Mouse (Mus musculus) hindbrain, embryonic 15.5 days (tissue): ENCODE measurements around the gene Acsbg2. TPM values are rescaled to one million over a fixed set of nuclear protein-coding genes. Genes with fewer than 3 reads are reported as not detected.

Experiments used
- ATAC-seq: fragments of 200-750 bp; cut with Nextera tagmentation; 2 replicates; pipeline ENCODE4 v1.8.0; 2017; ENCODE audit warnings: low read depth, moderate number of reproducible peaks, moderate TSS enrichment; ENCODE audit not compliant: low FRiP score
- H3K27ac ChIP-seq: fragments of 300-500 bp; sonication (generic); replicated peaks from 2 replicates; pipeline ENCODE4 v1.5.1; 2015; ENCODE audit warnings: mild to moderate bottlenecking, inconsistent platforms
- H3K27me3 ChIP-seq: fragments of 300-500 bp; sonication (generic); 2 replicates; pipeline ENCODE4 v1.6.1; 2015; ENCODE audit warnings: control low read depth, inconsistent platforms
- H3K36me3 ChIP-seq: fragments of 300-500 bp; sonication (generic); 2 replicates; pipeline ENCODE4 v1.6.1; 2015; ENCODE audit warnings: control low read depth, inconsistent platforms
- H3K4me1 ChIP-seq: fragments of 300-500 bp; sonication (generic); replicated peaks from 2 replicates; pipeline ENCODE4 v1.6.1; 2015; ENCODE audit warnings: control low read depth, inconsistent platforms
- H3K4me2 ChIP-seq: fragments of 300-500 bp; sonication (generic); 2 replicates; pipeline ENCODE4 v1.6.1; 2015; ENCODE audit warnings: moderate library complexity, mild to moderate bottlenecking, inconsistent platforms
- H3K4me3 ChIP-seq: fragments of 300-500 bp; sonication (generic); 2 replicates; pipeline ENCODE4 v1.5.1; 2015; ENCODE audit warnings: mild to moderate bottlenecking, inconsistent platforms
- H3K9ac ChIP-seq: fragments of 300-500 bp; sonication (generic); 2 replicates; pipeline ENCODE4 v1.6.1; 2015; ENCODE audit warnings: inconsistent platforms
- H3K9me3 ChIP-seq: fragments of 300-500 bp; sonication (generic); 2 replicates; pipeline ENCODE4 v1.6.1; 2016; ENCODE audit warnings: control low read depth, inconsistent platforms
- WGBS: fragments of 180-500 bp; shearing (Covaris S2); methylation state at CpG from one replicate; pipeline ENCODE4 v1.1.7; 2015; 5-methylcytosine and 5-hydroxymethylcytosine counted together
- polyA plus RNA-seq: library from polyadenylated mRNA; unstranded; fragments of >200 nt; fragmentation: Nextera tagmentation; extraction: Ambion mirVana; gene quantifications from 2 replicates; pipeline ENCODE4 v1.2.1, GENCODE M21; 2015

Gene Acsbg2
- polyA plus RNA-seq, 1 experiment from 2014 or later, result not detected

- Histone ChIP-seq H3K27ac (no peak overlapping the region), H3K27me3 (no peaks in the 10 kb centered on the region), H3K9me3 (no peaks in the 10 kb centered on the region), H3K4me2 (no peak overlapping the region), H3K36me3 (no peaks in the 10 kb centered on the region), H3K9ac (no peak overlapping the region), H3K4me1 (no peaks in the 10 kb centered on the region), H3K4me3 (no peak overlapping the region)
- WGBS, result 76% methylated on average over 15 of the region's 15 CpGs
- ATAC-seq, result no peak
Measured at GRCm38 (mm10) chr17:56870287-56870953, 3.8 kb downstream of the Acsbg2 start.

GRCm38 (mm10) chr17:56869481-56869977 is 4.7 kb downstream of the Acsbg2 start:
- no peaks in the 10 kb centered on the region for H3K4me1 ChIP-seq
- no peak for ATAC-seq
- no peaks in the 10 kb centered on the region for H3K27me3 ChIP-seq
- no peaks in the 10 kb centered on the region for H3K9me3 ChIP-seq
- 67% methylated on average over 9 of the region's 9 CpGs for WGBS
- no peak overlapping the region for H3K4me3 ChIP-seq
- H3K9ac ChIP-seq, result no peak overlapping the region
- H3K27ac ChIP-seq, result no peak overlapping the region
- H3K36me3 ChIP-seq, result no peaks in the 10 kb centered on the region
- no peak overlapping the region for H3K4me2 ChIP-seq

GRCm38 (mm10) chr17:56866071-56866470 is 8.2 kb downstream of the Acsbg2 start:
- WGBS, result 76% methylated on average over 7 of the region's 7 CpGs
- Histone ChIP-seq H3K27me3 (no peaks in the 10 kb centered on the region), H3K9me3 (no peaks in the 10 kb centered on the region), H3K27ac (no peak overlapping the region), H3K4me1 (no peaks in the 10 kb centered on the region), H3K9ac (no peak overlapping the region), H3K36me3 (no peaks in the 10 kb centered on the region), H3K4me2 (no peak overlapping the region), H3K4me3 (no peak overlapping the region)
- ATAC-seq, result no peak

GRCm38 (mm10) chr17:56861197-56861596 is 13.1 kb downstream of the Acsbg2 start:
- Histone ChIP-seq H3K9ac (no peak overlapping the region), H3K27ac (no peak overlapping the region), H3K9me3 (no peaks in the 10 kb centered on the region), H3K36me3 (no peaks in the 10 kb centered on the region), H3K27me3 (no peaks in the 10 kb centered on the region), H3K4me2 (no peak overlapping the region), H3K4me3 (no peak overlapping the region), H3K4me1 (no peaks in the 10 kb centered on the region)
- 54% methylated on average over 3 of the region's 3 CpGs for WGBS
- ATAC-seq, result no peak

GRCm38 (mm10) chr17:56858922-56859321 is 15.3 kb downstream of the Acsbg2 start:
- H3K36me3 ChIP-seq, result no peaks in the 10 kb centered on the region
- H3K4me3 ChIP-seq, result no peak overlapping the region
- H3K27ac ChIP-seq, result no peak overlapping the region
- no peak overlapping the region for H3K4me2 ChIP-seq
- H3K9me3 ChIP-seq, result no peaks in the 10 kb centered on the region
- H3K4me1 ChIP-seq, result no peaks in the 10 kb centered on the region
- H3K9ac ChIP-seq, result no peak overlapping the region
- 38% methylated on average over 7 of the region's 7 CpGs for WGBS
- H3K27me3 ChIP-seq, result no peaks in the 10 kb centered on the region
- no peak for ATAC-seq

GRCm38 (mm10) chr17:56858216-56858615 is 16.0 kb downstream of the Acsbg2 start:
- no peaks in the 10 kb centered on the region for H3K27me3 ChIP-seq
- no peaks in the 10 kb centered on the region for H3K9me3 ChIP-seq
- no peak overlapping the region for H3K4me2 ChIP-seq
- no peak overlapping the region for H3K4me3 ChIP-seq
- H3K36me3 ChIP-seq, result no peaks in the 10 kb centered on the region
- ATAC-seq, result no peak
- WGBS, result 56% methylated on average over 4 of the region's 4 CpGs
- no peaks in the 10 kb centered on the region for H3K4me1 ChIP-seq
- no peak overlapping the region for H3K27ac ChIP-seq
- H3K9ac ChIP-seq, result no peak overlapping the region

- Histone ChIP-seq H3K27ac (no peak overlapping the region), H3K4me3 (no peak overlapping the region), H3K9me3 (no peaks in the 10 kb centered on the region), H3K4me1 (no peaks in the 10 kb centered on the region), H3K36me3 (no peaks in the 10 kb centered on the region), H3K27me3 (no peaks in the 10 kb centered on the region), H3K9ac (no peak overlapping the region), H3K4me2 (no peak overlapping the region)
- 76% methylated on average over 3 of the region's 3 CpGs for WGBS
- ATAC-seq, result no peak
Measured at GRCm38 (mm10) chr17:56855421-56855820, 18.8 kb downstream of the Acsbg2 start.

- H3K4me1 ChIP-seq, result no peaks in the 10 kb centered on the region
- no peaks in the 10 kb centered on the region for H3K36me3 ChIP-seq
- no peak overlapping the region for H3K27ac ChIP-seq
- ATAC-seq, result no peak
- no peak overlapping the region for H3K9ac ChIP-seq
- 79% methylated on average over 3 of the region's 3 CpGs for WGBS
- H3K4me2 ChIP-seq, result no peak overlapping the region
- no peaks in the 10 kb centered on the region for H3K9me3 ChIP-seq
- no peaks in the 10 kb centered on the region for H3K27me3 ChIP-seq
- no peak overlapping the region for H3K4me3 ChIP-seq
Measured at GRCm38 (mm10) chr17:56851167-56851566, 23.1 kb downstream of the Acsbg2 start.

GRCm38 (mm10) chr17:56849710-56850109 is 24.5 kb downstream of the Acsbg2 start:
- no peaks in the 10 kb centered on the region for H3K27me3 ChIP-seq
- no peak for ATAC-seq
- no peak overlapping the region for H3K4me2 ChIP-seq
- no peak overlapping the region for H3K27ac ChIP-seq
- H3K9me3 ChIP-seq, result no peaks in the 10 kb centered on the region
- no peaks in the 10 kb centered on the region for H3K36me3 ChIP-seq
- no peak overlapping the region for H3K9ac ChIP-seq
- H3K4me1 ChIP-seq, result no peaks in the 10 kb centered on the region
- WGBS, result 86% methylated on average over 13 of the region's 13 CpGs
- H3K4me3 ChIP-seq, result no peak overlapping the region

GRCm38 (mm10) chr17:56848785-56849184 is 25.5 kb downstream of the Acsbg2 start:
- H3K4me2 ChIP-seq, result no peak overlapping the region
- no peaks in the 10 kb centered on the region for H3K27me3 ChIP-seq
- H3K9ac ChIP-seq, result no peak overlapping the region
- 88% methylated on average over 5 of the region's 5 CpGs for WGBS
- H3K9me3 ChIP-seq, result no peaks in the 10 kb centered on the region
- H3K27ac ChIP-seq, result no peak overlapping the region
- no peak for ATAC-seq
- no peak overlapping the region for H3K4me3 ChIP-seq
- H3K4me1 ChIP-seq, result no peaks in the 10 kb centered on the region
- H3K36me3 ChIP-seq, result no peaks in the 10 kb centered on the region

GRCm38 (mm10) chr17:56843678-56844077 is 30.6 kb downstream of the Acsbg2 start:
- H3K4me3 ChIP-seq, result no peak overlapping the region
- ATAC-seq, result no peak
- no peak overlapping the region for H3K9ac ChIP-seq
- 86% methylated on average over 5 of the region's 5 CpGs for WGBS
- no peaks in the 10 kb centered on the region for H3K9me3 ChIP-seq
- no peak overlapping the region for H3K27ac ChIP-seq
- H3K4me2 ChIP-seq, result no peak overlapping the region
- H3K4me1 ChIP-seq, result no peaks in the 10 kb centered on the region
- H3K27me3 ChIP-seq, result no peaks in the 10 kb centered on the region
- H3K36me3 ChIP-seq, result no peaks in the 10 kb centered on the region

GRCm38 (mm10) chr17:56842173-56842572 is 32.1 kb downstream of the Acsbg2 start:
- 90% methylated on average over 5 of the region's 5 CpGs for WGBS
- ATAC-seq, result no peak
- no peaks in the 10 kb centered on the region for H3K4me1 ChIP-seq
- no peaks in the 10 kb centered on the region for H3K27me3 ChIP-seq
- no peak overlapping the region for H3K4me3 ChIP-seq
- H3K9ac ChIP-seq, result no peak overlapping the region
- H3K9me3 ChIP-seq, result no peaks in the 10 kb centered on the region
- no peak overlapping the region for H3K4me2 ChIP-seq
- H3K36me3 ChIP-seq, result no peaks in the 10 kb centered on the region
- no peak overlapping the region for H3K27ac ChIP-seq

GRCm38 (mm10) chr17:56840524-56840923 is 33.7 kb downstream of the Acsbg2 start:
- Histone ChIP-seq H3K36me3 (no peaks in the 10 kb centered on the region), H3K4me3 (no peak overlapping the region), H3K27me3 (no peaks in the 10 kb centered on the region), H3K9ac (no peak overlapping the region), H3K27ac (no peak overlapping the region), H3K4me1 (no peaks in the 10 kb centered on the region), H3K4me2 (no peak overlapping the region), H3K9me3 (no peaks in the 10 kb centered on the region)
- no peak for ATAC-seq
- 85% methylated on average over 7 of the region's 7 CpGs for WGBS
